Mouse (Mus musculus) liver, adult 2 months (tissue): ENCODE results near the gene Tenm3.

ENCODE experiments used
- CTCF ChIP-seq: fragments of 200-500 bp; IDR thresholded peaks from 2 replicates; pipeline ENCODE4 v1.5.1; 2011; ENCODE audit warnings: low read depth, low read length, control low read depth
- POLR2A ChIP-seq: fragments of 200-500 bp; IDR thresholded peaks from 2 replicates; pipeline ENCODE4 v1.6.1; 2011; ENCODE audit warnings: low read length, control low read depth; ENCODE audit not compliant: insufficient read depth; ENCODE audit errors: extremely low read depth

GRCm38 (mm10) chr8:48484143-48484542 is 359.6 kb downstream of the Tenm3 start:
- TF ChIP-seq POLR2A: no peak
- no peak for TF ChIP-seq CTCF
